Comparison of ENCODE assay signal across 8 mouse cellular contexts in genomic region chr12:17690564-17691281, GRCm38 (mm10). TPM values are rescaled to one million over a fixed set of nuclear protein-coding genes. Genes with fewer than 3 reads are reported as not detected.
A peak's percentile ranks its signal among the peaks of the same experiment; 100 is the strongest.
DNase-seq lines count a peak whose midpoint lies in the region; ATAC-seq lines count a peak whose summit lies in the region.

Hpcal1 (plus strand) TSS chr12:17690856.

- H3K36me3 ChIP-seq in embryonic facial prominence, embryonic 11.5 days (replicated peaks; ENCODE audit: control insufficient read depth, insufficient read depth, low read depth, low read length) = no peaks in the 10 kb centered on the region
- no peaks in the 10 kb centered on the region for H3K36me3 ChIP-seq in midbrain, embryonic 11.5 days (ENCODE audit: control insufficient read depth, insufficient read depth, low read length)

- peak; percentile 89 for ATAC-seq in embryonic facial prominence, embryonic 11.5 days (replicated peaks; ENCODE audit: insufficient number of reproducible peaks, low FRiP score, low TSS enrichment, low read depth)
- ATAC-seq in granulocyte monocyte progenitor cell, adult 5-6 weeks (replicated peaks; ENCODE audit: poor library complexity, severe bottlenecking) = peak; percentile 76
- ATAC-seq in midbrain, embryonic 11.5 days (ENCODE audit: low FRiP score) = peak; percentile 93

- H3K4me3 ChIP-seq in embryonic facial prominence, embryonic 11.5 days (ENCODE audit: low read depth, low read length) = peak within 1 kb of the TSS; percentile 71
- peak within 1 kb of the TSS; percentile 75 for H3K4me3 ChIP-seq in midbrain, embryonic 11.5 days (ENCODE audit: low read depth, low read length)

- no peaks in the 10 kb centered on the region for H3K4me1 ChIP-seq in embryonic facial prominence, embryonic 11.5 days (ENCODE audit: control insufficient read depth, insufficient read depth, low read length)
- peaks cover 18% of the 10 kb centered on the region; the same call in 1 of the 2 replicates for H3K4me1 ChIP-seq in midbrain, embryonic 11.5 days (ENCODE audit: control insufficient read depth, insufficient read depth, low read length)

- peak within 1 kb of the TSS; percentile 64 for H3K9ac ChIP-seq in embryonic facial prominence, embryonic 11.5 days (replicated peaks; ENCODE audit: low read length)
- H3K9ac ChIP-seq in midbrain, embryonic 11.5 days (ENCODE audit: low read length) = peak within 1 kb of the TSS; percentile 80

- DNase-seq in adrenal gland, postnatal 25 days = peak; percentile 98
- DNase-seq in embryonic facial prominence, embryonic 11.5 days (ENCODE audit: low spot score) = peak; percentile 94
- peak; percentile 93 for DNase-seq in kidney, adult 11 months
- DNase-seq in left cerebral cortex, postnatal 4 days = peak; percentile 96
- peak; percentile 99 for DNase-seq in midbrain, embryonic 11.5 days (ENCODE audit: low spot score, missing footprints)
- peak; percentile 81 for DNase-seq in right cerebral cortex, postnatal 4 days
- peak; percentile 96 for DNase-seq in yolk sac, embryonic 10.5 days (ENCODE audit: low spot score)

- under 1% methylated on average over 70 of the region's 72 CpGs for WGBS in embryonic facial prominence, embryonic 11.5 days
- WGBS in midbrain, embryonic 11.5 days = under 1% methylated on average over 58 of the region's 72 CpGs

- intact Hi-C loops in left cerebral cortex, postnatal 4 days (cut with DNase I) = no loop called here

- H3K27me3 ChIP-seq in embryonic facial prominence, embryonic 11.5 days (ENCODE audit: control insufficient read depth, insufficient read depth, low read length) = no peaks in the 10 kb centered on the region
- H3K27me3 ChIP-seq in midbrain, embryonic 11.5 days (ENCODE audit: control insufficient read depth, insufficient read depth, low read length) = no peaks in the 10 kb centered on the region

- no peaks in the 10 kb centered on the region for H3K9me3 ChIP-seq in embryonic facial prominence, embryonic 11.5 days (replicated peaks; ENCODE audit: control insufficient read depth, low read length)
- H3K9me3 ChIP-seq in midbrain, embryonic 11.5 days (ENCODE audit: control insufficient read depth, low read length) = no peaks in the 10 kb centered on the region

- no peak within 1 kb of the TSS for H3K27ac ChIP-seq in embryonic facial prominence, embryonic 11.5 days (replicated peaks; ENCODE audit: low read depth, low read length)
- peak within 1 kb of the TSS; percentile 14; the same call in 1 of the 2 replicates for H3K27ac ChIP-seq in midbrain, embryonic 11.5 days (ENCODE audit: low read depth, low read length)

- H3K4me2 ChIP-seq in embryonic facial prominence, embryonic 11.5 days (ENCODE audit: low read depth, low read length) = peak within 1 kb of the TSS; percentile 73
- H3K4me2 ChIP-seq in midbrain, embryonic 11.5 days = peak within 1 kb of the TSS; percentile 94

RNA-seq across cellular contexts. Expression of gene Hpcal1, which starts in this region (rescaled TPM):
- total RNA-seq in adrenal gland, postnatal 25 days (2021) = 14.4 and 17.2 TPM in 2 replicates
- 35.1 and 43.4 TPM in 2 replicates for polyA plus RNA-seq in embryonic facial prominence, embryonic 11.5 days (2014; fragmentation: Nextera tagmentation; extraction: Ambion mirVana)
- total RNA-seq in granulocyte monocyte progenitor cell, adult 5-6 weeks (2014; fragmentation: Nextera tagmentation) = 58.9 and 59.4 TPM in 2 replicates
- total RNA-seq in granulocyte monocyte progenitor cell, adult 5-6 weeks (2017) = 19.6 and 21.7 TPM in 2 replicates
- total RNA-seq in left cerebral cortex, postnatal 4 days (2021) = 10 to 100 TPM; 28.7 to 49.3 TPM
- 36.4 and 39.1 TPM in 2 replicates for polyA plus RNA-seq in midbrain, embryonic 11.5 days (2014; fragmentation: Nextera tagmentation; extraction: Ambion mirVana)
